ENCODE assay signal across 9 mouse cellular contexts in the genomic region with DNA sequence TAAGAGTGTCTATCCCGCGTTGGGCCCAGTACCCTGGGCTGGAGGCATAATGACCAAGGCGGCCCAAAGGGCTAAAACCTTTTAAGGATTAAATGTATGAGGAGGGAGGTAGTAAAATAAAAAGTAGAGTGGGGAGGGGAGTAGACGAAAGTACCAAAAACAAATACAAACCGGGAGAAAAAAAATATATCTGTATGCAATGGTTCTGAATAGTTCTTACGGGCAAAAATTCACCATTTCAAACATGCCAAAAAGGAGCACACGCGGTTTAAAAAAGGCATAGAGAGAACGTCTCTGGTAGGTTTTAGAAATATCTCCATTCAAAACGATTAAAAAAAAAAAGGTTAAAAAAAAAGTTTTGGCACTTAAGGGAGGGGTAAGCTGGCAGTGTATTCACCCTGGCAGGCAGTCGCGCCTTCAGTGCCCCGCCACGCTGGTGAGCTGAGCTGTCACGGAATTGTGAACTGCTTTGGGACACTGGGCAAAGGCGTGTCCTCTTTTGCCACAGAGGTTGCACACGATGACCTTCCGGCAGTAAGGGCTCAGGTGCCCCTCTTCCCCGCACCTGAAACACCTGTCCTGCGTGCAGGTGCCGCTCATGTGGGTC. TPM values are rescaled to one million over a fixed set of nuclear protein-coding genes. Genes with fewer than 3 reads are reported as not detected.
DNase-seq lines count a peak whose midpoint lies in the region; ATAC-seq and TF ChIP-seq lines count a peak whose summit lies in the region.
"Had no signal": no experiment of that assay in that cellular context is flagged by ENCODE, and none has a peak within 500 bp of the region (broad histone marks: within the 10 kb centered on the region; RNA-seq: fewer than 3 reads in every experiment).

No protein-coding gene starts in this region.

- peak overlapping the region; percentile 94 for H3K4me2 ChIP-seq in heart, embryonic 13.5 days

- peak overlapping the region; percentile 99 for H3K27ac ChIP-seq in heart, embryonic 13.5 days (replicated peaks)
- peak overlapping the region; percentile 64 for H3K27ac ChIP-seq in embryonic fibroblast, embryonic 13.5 days (ENCODE audit: insufficient read depth, low read length)

- no peaks in the 10 kb centered on the region for H3K27me3 ChIP-seq in heart, embryonic 13.5 days (replicated peaks)
- H3K27me3 ChIP-seq: Patski had no signal

- H3K9ac ChIP-seq in heart, embryonic 13.5 days: peak overlapping the region; percentile 99

- TF ChIP-seq POLR2A in embryonic fibroblast, embryonic 13.5 days (IDR thresholded peaks at IDR 0.05; ENCODE audit: low read depth, low read length): no peak

- peaks cover 5% of the 10 kb centered on the region; the same call in 1 of the 2 replicates for H3K9me3 ChIP-seq in heart, embryonic 13.5 days

- H3K4me1 ChIP-seq in heart, embryonic 13.5 days: peaks cover 42% of the 10 kb centered on the region
- H3K4me1 ChIP-seq in embryonic fibroblast, embryonic 13.5 days (ENCODE audit: control insufficient read depth, insufficient read depth, low read length): peaks cover 8% of the 10 kb centered on the region

- H3K36me3 ChIP-seq in heart, embryonic 13.5 days: peaks cover 7% of the 10 kb centered on the region

- TF ChIP-seq CTCF in embryonic fibroblast, embryonic 13.5 days (IDR thresholded peaks at IDR 0.05; ENCODE audit: borderline replicate concordance, insufficient read depth, low read length): no peak

- H3K4me3 ChIP-seq in heart, embryonic 13.5 days: peak overlapping the region; percentile 96
- H3K4me3 ChIP-seq in embryonic fibroblast, embryonic 13.5 days (ENCODE audit: insufficient read depth, low read length): peak overlapping the region; percentile 63

- ATAC-seq in heart, embryonic 13.5 days (ENCODE audit: extremely low read depth, insufficient number of reproducible peaks, low FRiP score, low TSS enrichment): no peak
- peak; percentile 48; the same call in 1 of the 2 replicates for ATAC-seq in megakaryocyte-erythroid progenitor cell, adult 5-6 weeks (replicated peaks; ENCODE audit: low FRiP score, low TSS enrichment, poor library complexity, severe bottlenecking)

- WGBS in heart, embryonic 13.5 days: 2% methylated on average over 21 of the region's 21 CpGs

- DNase-seq in heart, adult 9 months (ENCODE audit: low spot score in 2 of 2): no peak
- peak; percentile 51 for DNase-seq in kidney, adult 9 months
- DNase-seq in thymus, adult 18-20 months: no peak
- DNase-seq in thymus, postnatal 14 days: no peak
- DNase-seq in testis, postnatal 14 days (ENCODE audit: low spot score): no peak

RNA-seq across cellular contexts. Expression of gene Zcchc3, which starts 1.6 kb away (rescaled TPM):
- 35.1 and 35.9 TPM in 2 replicates for polyA plus RNA-seq in heart, embryonic 13.5 days (2015; fragmentation: Nextera tagmentation; extraction: Ambion mirVana)
- polyA plus RNA-seq in embryonic fibroblast, embryonic 13.5 days (2011; ENCODE audit: insufficient read length, low read depth, missing spikeins): 9.7 and 17.6 TPM in 2 replicates
- 10.1 and 11.2 TPM in 2 replicates for total RNA-seq in megakaryocyte-erythroid progenitor cell, adult 5-6 weeks (2014; fragmentation: Nextera tagmentation)
- 6.6 and 7.8 TPM in 2 replicates for total RNA-seq in megakaryocyte-erythroid progenitor cell, adult 5-6 weeks (2017)

RNA-seq across cellular contexts. Expression of gene 6820408C15Rik, which starts 2.1 kb away (rescaled TPM):
- 1.8 and 2.2 TPM in 2 replicates for polyA plus RNA-seq in heart, embryonic 13.5 days (2015; fragmentation: Nextera tagmentation; extraction: Ambion mirVana)
- 0.30 TPM in 1 of 2 replicates, not detected in the other for polyA plus RNA-seq in embryonic fibroblast, embryonic 13.5 days (2011; ENCODE audit: insufficient read length, low read depth, missing spikeins)
- not detected in 2 replicates for total RNA-seq in megakaryocyte-erythroid progenitor cell, adult 5-6 weeks (2014; fragmentation: Nextera tagmentation)
- not detected in 2 replicates for total RNA-seq in megakaryocyte-erythroid progenitor cell, adult 5-6 weeks (2017)

RNA-seq across cellular contexts. Expression of gene Sox12, which starts 15.4 kb away (rescaled TPM):
- polyA plus RNA-seq in heart, embryonic 13.5 days (2015; fragmentation: Nextera tagmentation; extraction: Ambion mirVana): 8.0 and 8.2 TPM in 2 replicates
- 15.0 and 20.3 TPM in 2 replicates for polyA plus RNA-seq in embryonic fibroblast, embryonic 13.5 days (2011; ENCODE audit: insufficient read length, low read depth, missing spikeins)
- total RNA-seq in megakaryocyte-erythroid progenitor cell, adult 5-6 weeks (2014; fragmentation: Nextera tagmentation): 22.9 and 25.1 TPM in 2 replicates
- total RNA-seq in megakaryocyte-erythroid progenitor cell, adult 5-6 weeks (2017): 2.4 and 7.7 TPM in 2 replicates

RNA-seq across cellular contexts. Expression of gene Nrsn2, which starts 36.8 kb away (rescaled TPM):
- polyA plus RNA-seq in heart, embryonic 13.5 days (2015; fragmentation: Nextera tagmentation; extraction: Ambion mirVana): 2.5 and 3.7 TPM in 2 replicates
- polyA plus RNA-seq in embryonic fibroblast, embryonic 13.5 days (2011; ENCODE audit: insufficient read length, low read depth, missing spikeins): not detected in 2 replicates
- total RNA-seq in megakaryocyte-erythroid progenitor cell, adult 5-6 weeks (2014; fragmentation: Nextera tagmentation): not detected in 2 replicates
- not detected in 2 replicates for total RNA-seq in megakaryocyte-erythroid progenitor cell, adult 5-6 weeks (2017)
- polyA plus RNA-seq: Patski had no signal

RNA-seq across cellular contexts. Expression of gene Defb23, which starts 51.2 kb away (rescaled TPM):
- polyA plus RNA-seq in heart, embryonic 13.5 days (2015; fragmentation: Nextera tagmentation; extraction: Ambion mirVana): not detected in 2 replicates
- not detected in 2 replicates for polyA plus RNA-seq in embryonic fibroblast, embryonic 13.5 days (2011; ENCODE audit: insufficient read length, low read depth, missing spikeins)
- not detected in 2 replicates for total RNA-seq in megakaryocyte-erythroid progenitor cell, adult 5-6 weeks (2014; fragmentation: Nextera tagmentation)
- total RNA-seq in megakaryocyte-erythroid progenitor cell, adult 5-6 weeks (2017): not detected in 2 replicates
- polyA plus RNA-seq: Patski had no signal
